Mouse (Mus musculus): ENCODE measurements around the gene Sez6l2.

DNA sequence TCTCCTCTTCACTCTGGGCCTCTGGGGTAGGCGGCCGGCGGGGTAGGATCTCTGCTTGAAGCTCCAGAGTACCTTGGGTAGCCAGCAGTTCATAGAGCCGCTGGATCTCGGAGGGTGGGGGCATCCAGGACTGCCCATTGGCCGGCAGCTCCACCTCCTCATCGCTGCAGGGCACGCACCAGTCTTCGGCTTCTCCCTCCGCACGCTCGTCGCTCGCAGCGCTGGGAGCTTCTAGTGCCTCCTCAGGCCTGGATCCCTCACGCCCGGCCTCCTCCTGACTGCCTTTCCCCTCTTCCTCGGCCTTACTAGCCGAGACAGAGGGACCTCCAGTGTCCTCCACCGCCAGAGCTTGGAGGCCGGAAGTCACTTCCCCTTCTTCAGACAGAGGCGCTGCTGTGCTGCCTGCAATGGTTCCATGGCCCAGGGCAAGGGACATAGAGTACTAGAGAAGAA is 66.1 kb downstream of the Sez6l2 start:
- TF ChIP-seq CTCF (IDR thresholded peaks at IDR 0.05) (no peak), EP300 (IDR thresholded peaks at IDR 0.05) (no peak)

All from lung, postnatal 0 days (tissue).